Mouse (Mus musculus) brain, embryonic 14.5 days (tissue): ENCODE measurements at regions not wholly inside any gene's neighbourhood (a gene's known extent, or its start where the extent isn't known, plus 50 kb on each side); places are given as distances from the start of the nearest gene placed in this dataset.

ENCODE experiments used
- DNase-seq: peaks from one replicate; pipeline ENCODE4 v3.0.0-alpha.2; 2011; ENCODE audit warnings: low read depth
- CTCF ChIP-seq: fragments of 200-500 bp; IDR thresholded peaks from 2 replicates; pipeline ENCODE4 v1.5.1; 2012; ENCODE audit warnings: inconsistent platforms, mild to moderate bottlenecking, moderate library complexity, borderline replicate concordance; ENCODE audit not compliant: insufficient read depth, insufficient read length; ENCODE audit errors: extremely low read depth
- POLR2A ChIP-seq: fragments of 200-500 bp; IDR thresholded peaks from 2 replicates; pipeline ENCODE4 v1.6.1; 2012; ENCODE audit warnings: mild to moderate bottlenecking, inconsistent platforms, borderline replicate concordance; ENCODE audit not compliant: poor library complexity, insufficient read depth, insufficient read length, severe bottlenecking; ENCODE audit errors: extremely low read depth

DNA sequence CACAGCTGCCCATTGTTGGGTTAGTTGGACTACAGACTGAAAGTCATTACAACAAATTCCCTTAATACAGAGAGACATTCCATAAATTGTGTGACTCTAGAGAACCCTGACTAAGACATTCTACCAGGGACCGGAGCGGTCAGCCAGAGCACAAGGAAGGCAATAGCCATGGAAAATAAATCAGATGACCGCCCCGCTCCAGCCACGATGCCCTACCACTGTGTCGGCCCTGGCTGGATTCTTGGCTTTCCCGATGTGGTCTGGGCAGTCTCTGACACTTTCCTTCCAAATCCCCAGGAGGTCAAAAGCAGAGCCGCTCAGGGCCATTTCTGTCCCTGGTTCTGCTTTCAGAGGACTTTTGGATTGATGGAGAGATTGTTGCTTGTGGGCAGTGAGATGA is 57.8 kb downstream of the Lsm3 start:
- TF ChIP-seq POLR2A (no peak), CTCF (no peak)
- DNase-seq = no peak

- no peak for TF ChIP-seq POLR2A
- no peak for TF ChIP-seq CTCF
- DNase-seq = no peak
Observed at GRCm38 (mm10) chr6:91574414-91574813, 58.7 kb downstream of the Lsm3 start.

GRCm38 (mm10) chr6:91575662-91576364 is 60.1 kb downstream of the Lsm3 start:
- peak; percentile 89 for DNase-seq
- TF ChIP-seq CTCF = peak; percentile 87
- no peak for TF ChIP-seq POLR2A

- TF ChIP-seq POLR2A (no peak), CTCF (no peak)
- DNase-seq = peak; percentile 54
Observed at GRCm38 (mm10) chr6:91576906-91577305, 61.2 kb downstream of the Lsm3 start.

DNA sequence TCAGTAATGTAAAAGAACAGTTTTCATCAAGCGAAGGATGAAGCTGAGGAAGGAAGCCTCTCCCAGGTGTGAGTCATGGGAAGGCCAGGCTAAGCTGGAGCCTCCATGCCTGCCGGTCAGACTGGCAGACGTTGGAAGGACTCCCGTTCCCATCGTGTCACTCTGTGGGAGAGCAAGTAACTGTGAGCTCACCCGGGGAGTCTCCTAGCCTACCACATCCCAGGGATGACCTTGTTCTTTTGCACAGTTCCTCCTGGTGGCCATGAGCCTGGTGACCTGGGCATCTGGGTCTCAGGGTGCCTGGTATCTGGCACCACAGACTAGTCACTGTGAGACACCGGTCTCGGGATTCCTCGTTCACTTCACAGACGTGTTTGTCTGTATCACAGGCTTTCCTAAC is 63.9 kb downstream of the Lsm3 start:
- no peak for DNase-seq
- TF ChIP-seq POLR2A (no peak), CTCF (no peak)

- TF ChIP-seq CTCF (no peak), POLR2A (no peak)
- no peak for DNase-seq
Observed at GRCm38 (mm10) chr6:91580607-91581006, 64.9 kb downstream of the Lsm3 start.

DNA sequence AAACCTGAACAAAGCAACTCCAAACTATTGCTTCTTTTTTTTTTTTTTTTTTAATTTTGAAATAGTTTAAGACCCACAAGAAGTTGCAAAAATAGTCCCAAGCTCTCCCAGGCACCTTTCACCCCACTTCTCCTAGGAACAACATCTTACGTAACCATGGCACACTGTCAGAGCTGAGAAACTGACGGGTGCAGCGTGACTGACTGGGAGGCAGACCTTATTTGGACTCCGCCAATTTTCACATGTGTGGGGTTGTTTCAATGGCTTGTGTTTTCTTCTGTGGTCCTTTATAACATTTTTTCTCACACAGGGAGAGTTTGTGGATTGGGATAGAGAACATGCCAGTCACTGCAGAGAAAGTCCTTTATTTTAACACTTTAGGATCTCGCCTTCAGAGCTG is 66.6 kb downstream of the Lsm3 start:
- no peak for TF ChIP-seq CTCF
- no peak for TF ChIP-seq POLR2A
- no peak for DNase-seq

DNA sequence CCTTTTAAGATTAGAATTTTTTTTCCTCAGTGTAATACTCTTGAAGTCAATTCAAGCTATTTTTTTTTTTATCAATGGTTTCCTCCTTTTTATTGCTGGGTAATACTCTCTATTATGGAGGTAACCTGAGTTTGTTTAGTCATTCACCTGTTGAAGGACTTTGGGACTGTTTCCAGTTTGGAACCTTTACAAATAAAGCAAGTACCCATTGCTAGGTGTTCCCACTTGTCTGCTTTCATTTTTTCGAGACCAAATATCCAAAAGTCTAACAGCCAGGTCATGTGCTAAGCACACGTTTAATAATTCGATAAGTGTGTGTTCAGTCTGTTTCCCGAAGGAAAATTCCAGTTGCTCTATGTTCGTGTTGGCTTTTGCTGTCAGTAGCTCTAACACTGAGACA is 67.6 kb downstream of the Lsm3 start:
- no peak for DNase-seq
- no peak for TF ChIP-seq POLR2A
- TF ChIP-seq CTCF = no peak

DNA sequence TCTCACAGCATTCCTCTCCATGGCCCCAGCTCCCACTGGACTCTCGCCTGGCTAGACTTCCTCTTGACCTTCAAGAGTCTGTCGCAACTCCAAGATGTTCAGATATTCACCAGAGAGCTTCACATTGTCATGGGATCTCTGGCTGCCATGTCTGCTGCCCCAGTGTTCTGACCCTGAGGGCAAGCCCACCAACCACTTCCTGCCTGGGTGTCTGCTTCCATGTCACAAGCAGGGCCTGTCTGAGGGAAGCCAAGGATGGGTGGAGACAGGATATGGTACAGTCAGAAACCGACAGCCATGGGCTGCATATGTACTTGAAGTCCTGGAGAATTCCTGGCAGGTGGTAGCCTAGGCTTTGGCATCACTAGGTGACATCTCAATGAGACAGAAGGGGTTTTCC is 69.8 kb downstream of the Lsm3 start:
- no peak for DNase-seq
- TF ChIP-seq CTCF (no peak), POLR2A (no peak)

DNA sequence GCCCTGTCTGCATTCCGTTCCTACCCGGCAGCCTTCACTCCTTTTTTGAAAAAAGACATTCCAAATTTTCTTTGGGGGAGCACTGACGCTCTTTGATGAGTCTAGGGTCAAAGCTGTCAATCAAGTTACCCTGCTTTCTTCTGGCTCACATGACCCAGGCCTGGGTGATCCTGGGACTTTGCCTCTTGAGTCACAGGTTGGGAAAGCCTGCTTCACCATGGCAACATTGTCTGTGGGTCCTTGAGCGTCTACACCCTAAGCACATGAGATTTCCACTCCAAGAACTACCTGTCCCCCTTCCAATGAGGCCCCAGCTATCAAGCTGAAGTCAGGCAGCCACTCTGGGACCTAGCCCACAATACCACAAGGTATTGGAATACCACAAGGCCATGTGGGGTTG is 73.5 kb downstream of the Lsm3 start:
- TF ChIP-seq CTCF (no peak), POLR2A (no peak)
- DNase-seq = no peak

- peak; percentile 60 for DNase-seq
- no peak for TF ChIP-seq POLR2A
- no peak for TF ChIP-seq CTCF
Observed at GRCm38 (mm10) chr6:91590395-91590794, 74.7 kb downstream of the Lsm3 start.

DNA sequence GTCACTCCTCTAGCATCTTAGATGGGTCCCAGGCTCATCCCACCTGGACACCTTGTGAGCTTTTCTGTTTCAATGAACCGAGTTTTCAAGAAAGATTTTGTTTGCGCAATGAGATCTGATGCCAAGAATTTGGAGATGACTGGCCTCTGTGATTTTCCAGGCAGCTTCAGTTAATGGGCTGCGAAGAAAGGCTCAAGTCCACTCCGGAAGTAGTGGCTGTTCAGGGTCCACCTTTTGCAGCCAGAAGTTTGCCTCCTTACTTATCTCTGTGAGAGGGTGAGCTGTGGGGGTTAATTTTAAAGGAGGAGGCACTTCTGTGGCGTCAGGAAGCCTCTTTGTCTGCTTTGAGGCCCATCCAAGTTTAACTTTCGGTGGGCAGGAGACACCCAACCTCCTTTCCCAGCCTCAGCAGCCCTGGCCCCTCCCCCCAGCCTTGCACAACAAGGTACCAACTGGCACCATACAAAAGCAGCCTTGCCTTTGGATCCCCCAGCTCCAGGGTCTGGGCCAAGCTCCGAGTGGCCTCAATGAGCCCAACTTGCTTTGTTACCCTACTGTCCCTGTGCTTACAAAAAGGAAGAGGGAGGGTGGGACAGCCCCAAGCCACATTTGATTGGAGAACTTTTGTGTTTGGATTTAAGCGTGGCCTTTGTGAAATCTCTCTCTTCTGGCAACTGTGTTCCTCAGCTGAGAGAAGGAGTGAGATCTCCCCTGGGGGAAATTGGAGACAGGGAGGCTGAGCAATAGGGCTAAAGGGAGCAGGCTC is 75.3 kb downstream of the Lsm3 start:
- TF ChIP-seq POLR2A (no peak), CTCF (no peak)
- DNase-seq = peak; percentile 77
